Mouse (Mus musculus): ENCODE measurements around the gene Txnip.
"Not testable (repeated sequence)": the region's sequence is repeated elsewhere in the genome, so short reads cannot be mapped to it uniquely, and the experiment has no call there.

Txnip gene

DNA sequence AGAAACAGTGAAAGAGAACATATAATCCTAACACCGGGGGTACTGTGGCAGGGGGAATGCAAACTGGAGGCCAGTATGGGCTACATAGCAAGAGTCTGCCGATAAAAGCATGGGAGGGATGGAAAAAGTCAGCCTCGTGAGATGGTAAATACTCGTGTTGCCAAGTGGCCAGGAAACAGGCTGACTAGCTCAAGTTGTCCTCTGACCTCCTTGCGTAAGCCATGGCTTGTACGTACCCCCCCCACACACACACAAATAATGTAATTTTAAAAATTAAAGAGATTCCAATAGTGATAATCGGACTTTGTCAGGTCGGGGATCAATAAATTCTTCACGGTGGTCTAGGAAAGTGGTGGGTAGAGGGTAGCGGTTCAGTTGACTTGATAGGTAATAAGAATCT, 35.6 kb downstream of the Txnip start:
- no peak for DNase-seq (ENCODE audit: extremely low read depth, low read depth, low spot score)

DNA sequence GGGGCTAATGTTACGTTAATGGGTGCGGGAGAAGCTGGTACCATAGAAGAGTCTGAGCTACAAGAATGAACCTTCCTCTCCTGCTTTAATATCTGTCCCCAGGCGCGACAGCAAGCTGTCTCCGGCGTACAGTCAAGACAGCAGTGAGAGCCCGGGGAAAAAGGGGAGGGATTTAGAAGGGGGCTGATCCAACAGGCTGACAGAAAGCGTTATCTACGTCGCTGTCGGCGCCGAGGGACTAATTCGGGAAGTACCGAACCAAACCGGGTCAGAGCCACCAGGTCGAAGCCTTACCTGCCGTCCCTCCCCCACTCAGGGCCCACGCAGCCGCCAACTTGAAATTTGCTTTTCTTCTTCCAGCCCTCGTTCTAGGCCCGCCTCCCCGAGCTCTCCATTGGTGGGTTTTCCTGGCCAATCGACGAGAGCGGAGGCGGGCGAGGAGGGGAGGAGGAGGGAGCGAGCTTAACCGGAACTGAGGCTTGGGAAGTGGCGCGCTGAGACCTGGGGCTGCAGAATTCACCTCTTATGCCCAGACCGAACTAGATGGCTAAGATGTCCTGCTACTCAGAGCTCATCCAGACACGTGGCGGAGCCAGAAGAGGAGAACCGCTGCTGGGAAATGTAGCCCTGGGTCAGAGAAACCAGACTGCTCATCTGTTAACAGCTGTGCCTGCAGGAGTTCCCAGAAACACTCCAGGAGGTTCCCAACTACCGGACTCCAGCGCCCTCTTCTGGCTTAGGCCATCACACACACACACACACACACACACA, 36.2 kb downstream of the Txnip start, which contains the start of gene Polr3gl:
Polr3gl (minus strand) TSS at position 392 of the 771 bp plus-strand sequence.
- DNase-seq (ENCODE audit: extremely low read depth, low read depth, low spot score), result no peak

DNA sequence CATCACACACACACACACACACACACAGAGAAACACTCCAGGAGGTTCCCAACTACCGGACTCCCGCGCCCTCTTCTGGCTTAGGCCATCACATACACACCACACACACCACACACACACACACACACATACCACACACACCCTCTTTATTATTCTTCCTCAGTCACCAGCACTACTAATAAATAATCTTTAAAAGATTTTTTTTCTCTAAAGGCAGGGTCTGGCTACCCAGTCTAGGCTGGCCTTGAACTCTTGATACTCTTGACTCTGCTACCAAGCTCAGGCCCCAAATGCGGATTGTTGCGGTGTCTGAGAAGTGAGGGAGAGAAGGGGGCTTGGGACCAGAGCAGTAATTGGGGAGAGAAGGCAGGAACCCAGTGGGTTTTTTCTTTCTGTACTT, 37.1 kb downstream of the Txnip start:
- no peak for DNase-seq (ENCODE audit: extremely low read depth, low read depth, low spot score)

DNA sequence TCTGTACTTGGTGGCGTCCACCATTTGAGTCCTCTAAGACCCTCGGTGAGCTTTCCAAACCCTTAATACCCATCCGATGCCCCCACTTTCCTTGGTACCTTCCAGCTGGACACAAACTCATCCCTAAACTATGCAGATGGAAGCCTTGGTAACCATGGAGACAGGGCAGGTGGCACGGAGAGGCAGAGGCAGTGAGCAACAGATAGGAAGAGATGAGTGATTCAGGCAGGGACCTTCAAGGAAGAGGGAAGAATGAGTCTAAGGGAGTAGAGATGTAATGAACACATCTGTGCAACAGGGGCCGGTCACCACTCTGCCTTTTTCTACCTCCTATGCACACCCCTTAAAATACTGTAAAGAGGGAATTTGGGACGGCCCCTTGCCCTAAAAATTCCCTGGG, 37.9 kb downstream of the Txnip start:
- DNase-seq (ENCODE audit: extremely low read depth, low read depth, low spot score), result no peak

DNA sequence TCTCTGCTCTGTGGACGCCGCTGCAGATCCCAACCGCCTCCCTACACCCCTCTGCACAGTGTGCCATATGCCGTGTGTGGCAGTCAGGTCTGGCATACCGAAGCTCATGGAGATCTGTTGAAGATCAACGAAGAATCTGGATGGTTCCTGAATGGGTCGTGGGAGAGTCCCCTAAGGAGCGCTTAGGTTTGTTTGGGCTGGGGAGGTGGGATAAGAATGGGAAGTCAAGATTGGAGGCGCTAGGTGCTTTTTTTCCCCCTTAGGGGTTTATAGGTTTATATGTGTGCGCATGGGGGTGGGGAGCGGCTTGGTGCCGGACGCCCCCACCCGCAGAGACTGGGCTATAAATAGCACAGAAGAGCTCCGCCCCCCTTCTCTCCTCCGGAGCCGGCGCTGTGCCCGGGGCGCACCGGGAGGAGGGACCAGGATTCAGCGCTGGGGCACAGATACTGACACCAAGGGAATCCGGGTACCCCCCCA, 38.5 kb downstream of the Txnip start, which contains the start of gene Ankrd34a:
Ankrd34a (plus strand) TSS at position 409 of the 480 bp plus-strand sequence.
- DNase-seq (ENCODE audit: extremely low read depth, low read depth, low spot score), result no peak

DNA sequence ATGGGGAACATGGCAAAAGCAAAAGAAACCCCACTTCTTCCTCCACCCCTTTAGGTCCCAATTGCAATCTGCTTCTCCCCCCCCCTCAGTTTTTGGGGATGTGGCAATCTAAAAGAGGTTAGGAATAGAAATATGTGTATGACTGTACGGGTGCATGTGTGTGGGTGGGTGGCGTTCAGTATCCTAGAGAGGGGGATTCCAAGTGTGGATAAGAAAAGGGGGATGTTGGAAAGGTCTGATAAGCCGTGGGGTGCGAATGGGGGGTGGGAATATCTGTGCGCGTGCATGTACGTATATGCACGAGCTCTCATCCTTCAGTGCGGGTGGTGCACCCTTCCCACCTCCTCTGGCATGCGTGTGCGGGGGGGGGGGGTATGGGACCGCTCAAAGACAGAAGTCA, 39.1 kb downstream of the Txnip start:
- DNase-seq (ENCODE audit: extremely low read depth, low read depth, low spot score), result no peak

DNA sequence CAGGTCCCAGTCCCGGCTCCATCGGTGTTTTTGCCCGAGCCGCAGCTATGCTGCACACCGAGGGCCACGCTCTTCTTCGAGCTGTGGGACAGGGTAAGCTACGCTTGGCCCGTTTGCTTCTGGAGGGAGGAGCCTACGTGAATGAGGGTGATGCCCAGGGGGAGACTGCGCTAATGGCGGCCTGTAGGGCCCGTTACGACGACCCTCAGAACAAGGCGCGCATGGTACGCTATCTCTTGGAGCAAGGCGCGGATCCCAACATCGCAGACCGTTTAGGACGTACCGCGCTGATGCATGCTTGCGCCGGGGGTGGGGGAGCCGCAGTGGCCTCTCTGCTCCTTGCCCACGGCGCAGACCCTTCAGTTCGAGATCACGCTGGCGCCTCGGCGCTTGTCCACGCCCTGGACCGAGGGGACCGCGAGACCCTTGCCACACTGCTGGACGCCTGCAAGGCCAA, 39.7 kb downstream of the Txnip start:
- DNase-seq (ENCODE audit: extremely low read depth, low read depth, low spot score), result no peak

DNA sequence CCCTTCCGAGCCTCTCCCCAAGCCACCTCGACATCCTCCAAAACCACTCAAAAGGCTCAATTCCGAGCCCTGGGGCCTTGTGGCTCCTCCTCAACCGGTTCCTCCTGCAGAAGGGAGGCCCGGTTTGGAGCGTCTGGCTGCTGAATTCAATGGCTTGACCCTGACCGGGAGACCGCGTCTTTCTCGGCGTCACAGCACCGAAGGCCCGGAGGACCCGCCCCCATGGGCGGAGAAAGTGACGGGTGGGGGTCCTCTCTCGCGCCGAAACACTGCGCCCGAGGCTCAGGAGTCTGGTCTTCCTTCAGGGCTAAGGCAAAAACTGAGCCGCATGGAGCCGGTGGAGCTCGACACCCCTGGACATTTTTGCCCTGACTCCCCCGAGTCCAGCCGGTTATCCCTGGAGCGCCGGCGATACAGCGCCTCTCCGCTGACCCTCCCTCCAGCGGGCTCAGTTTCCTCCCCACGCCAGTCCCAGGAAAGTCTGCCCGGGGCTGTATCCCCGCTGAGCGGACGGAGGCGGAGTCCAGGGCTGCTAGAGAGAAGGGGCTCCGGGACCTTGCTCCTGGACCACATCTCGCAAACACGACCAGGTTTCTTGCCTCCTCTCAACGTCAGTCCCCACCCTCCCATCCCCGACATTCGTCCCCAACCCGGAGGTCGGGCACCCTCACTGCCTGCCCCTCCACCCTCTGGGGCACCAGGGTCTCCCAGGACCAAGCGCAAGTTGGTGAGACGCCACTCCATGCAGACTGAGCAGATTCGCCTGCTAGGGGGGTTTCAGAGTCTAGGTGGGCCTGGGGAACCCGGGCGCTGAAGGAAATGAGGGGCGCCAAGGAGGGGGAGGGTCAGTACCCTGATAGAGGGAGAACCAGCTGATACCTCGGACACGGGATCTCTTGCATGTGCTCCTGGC, 40.7 kb downstream of the Txnip start:
- no peak for DNase-seq (ENCODE audit: extremely low read depth, low read depth, low spot score)

DNA sequence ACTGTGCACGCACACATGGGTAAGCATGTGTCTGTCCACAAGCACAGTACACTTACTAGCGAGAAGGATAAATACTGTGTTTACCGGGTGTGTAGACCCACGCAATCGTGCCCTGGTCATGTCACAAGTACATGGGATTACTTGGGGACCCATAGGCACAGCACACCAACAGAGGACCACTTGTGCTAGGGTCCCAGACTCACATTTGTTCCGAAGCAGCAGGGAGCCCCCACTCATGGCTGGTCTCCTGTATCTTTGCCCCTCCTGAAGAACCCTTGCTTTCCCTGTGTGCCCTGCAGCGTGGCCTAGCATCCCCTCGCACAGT, 41.3 kb downstream of the Txnip start:
- DNase-seq (ENCODE audit: extremely low read depth, low read depth, low spot score), result no peak

DNA sequence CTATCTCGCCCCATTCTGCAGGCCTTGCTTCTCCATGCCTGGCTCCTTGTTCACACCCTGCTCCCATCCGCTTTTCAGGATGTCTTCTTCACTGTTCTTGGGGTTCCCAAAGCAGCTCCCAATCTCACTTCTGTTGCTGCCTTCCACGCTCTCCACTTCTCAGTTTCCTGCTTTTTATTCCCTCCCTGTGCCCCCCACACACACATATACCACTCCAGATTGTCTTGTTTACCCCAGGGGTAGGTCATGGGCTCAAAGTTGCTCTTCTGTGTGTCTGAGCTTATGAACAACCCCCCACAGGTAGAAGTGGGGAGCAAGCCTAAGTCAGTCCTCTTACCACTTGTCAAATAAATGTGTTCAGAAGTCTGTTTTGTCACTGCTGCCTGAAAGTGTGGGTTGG, 41.7 kb downstream of the Txnip start:
- no peak for DNase-seq (ENCODE audit: extremely low read depth, low read depth, low spot score)

DNA sequence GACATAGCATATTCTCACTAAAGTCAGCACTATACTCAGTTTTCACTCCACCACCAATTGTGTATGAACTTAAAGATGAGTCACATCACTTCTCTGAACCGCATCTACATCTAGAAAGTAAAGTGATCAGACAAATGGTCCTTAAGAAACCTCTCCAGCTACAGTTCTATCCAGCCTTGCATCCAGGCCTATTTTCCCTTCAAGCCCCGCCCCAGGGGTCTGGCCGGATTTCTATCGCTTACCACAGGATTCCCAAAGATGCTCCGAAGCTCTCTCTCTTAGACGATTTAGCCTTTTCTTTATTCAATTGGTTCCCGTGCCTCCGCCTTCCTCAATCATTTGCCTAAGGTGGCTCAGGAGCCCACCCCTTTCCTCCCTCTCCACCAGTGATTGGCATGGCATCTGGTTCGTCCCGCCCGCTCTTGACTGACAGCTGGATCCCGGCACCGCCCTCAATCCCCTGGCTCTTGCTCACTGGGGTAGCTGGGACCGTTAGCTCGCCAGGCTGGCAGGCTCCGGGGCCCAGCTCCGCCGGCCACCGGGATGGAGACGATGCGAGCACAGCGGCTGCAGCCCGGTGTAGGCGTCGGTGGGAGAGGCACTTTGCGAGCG, 43.0 kb downstream of the Txnip start, which contains the start of gene Lix1l:
Lix1l (plus strand) TSS at position 511 of the 612 bp plus-strand sequence.
- DNase-seq (ENCODE audit: extremely low read depth, low read depth, low spot score), result no peak

DNA sequence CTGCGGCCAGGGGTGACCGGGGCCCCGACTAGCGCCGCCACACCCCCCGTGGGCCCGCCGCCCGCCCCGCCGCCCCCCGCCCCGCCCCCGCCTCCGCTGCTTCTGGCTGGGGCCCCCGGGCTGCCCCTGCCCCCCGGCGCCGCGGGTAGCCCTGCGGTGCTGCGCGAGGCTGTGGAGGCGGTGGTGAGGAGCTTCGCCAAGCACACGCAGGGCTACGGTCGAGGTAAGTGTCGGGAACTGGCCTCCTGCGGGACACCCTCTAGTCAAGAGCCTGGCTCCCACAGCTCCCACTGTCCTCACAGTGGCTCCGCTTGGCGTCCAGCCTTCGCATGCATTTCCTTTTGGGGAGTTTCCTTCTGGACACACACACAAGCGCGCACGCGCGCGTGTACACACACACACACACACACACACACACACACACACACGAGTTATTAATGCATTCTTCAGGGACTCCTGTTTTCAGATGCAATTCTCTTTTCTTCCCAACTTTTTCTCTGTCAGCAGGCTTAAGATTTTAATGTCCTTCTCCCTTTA, 43.6 kb downstream of the Txnip start:
- DNase-seq (ENCODE audit: extremely low read depth, low read depth, low spot score), result no peak

DNA sequence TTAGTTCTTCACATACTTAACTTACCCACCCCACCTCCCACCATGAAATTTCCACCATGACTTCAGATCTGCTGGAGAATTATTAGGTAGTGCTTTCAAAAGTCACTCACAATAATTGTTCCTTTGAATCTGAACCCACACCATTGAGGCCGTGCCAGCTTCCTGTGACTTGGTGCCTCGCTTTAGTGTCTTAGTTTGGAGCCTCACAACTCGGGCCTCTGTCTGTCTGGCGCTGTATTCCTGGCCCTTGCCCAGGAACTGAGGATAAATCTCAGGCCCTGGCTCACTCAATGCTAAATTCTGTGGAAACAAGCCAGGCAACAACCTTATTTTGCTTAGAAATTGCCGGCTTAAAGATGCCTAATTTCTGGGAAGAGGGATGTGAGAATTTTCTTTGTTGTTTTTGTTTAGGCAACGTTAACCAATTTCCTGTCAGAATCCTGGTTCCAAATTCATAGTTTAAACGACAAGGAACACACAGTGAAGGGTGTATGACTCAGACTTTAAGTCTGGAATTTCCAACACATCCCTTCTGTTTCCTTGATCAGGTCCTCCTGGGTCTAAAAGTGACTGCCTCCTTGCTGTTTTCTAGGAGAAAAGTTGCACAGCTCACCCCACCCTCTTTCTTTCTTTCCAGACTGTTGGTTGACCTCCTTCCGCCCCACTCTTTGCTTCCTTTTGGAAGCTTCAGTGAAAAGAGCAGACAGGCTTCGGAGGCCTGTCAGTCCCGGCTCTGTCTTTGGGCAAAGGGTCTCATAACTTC, 44.4 kb downstream of the Txnip start:
- no peak for DNase-seq (ENCODE audit: extremely low read depth, low read depth, low spot score)

DNA sequence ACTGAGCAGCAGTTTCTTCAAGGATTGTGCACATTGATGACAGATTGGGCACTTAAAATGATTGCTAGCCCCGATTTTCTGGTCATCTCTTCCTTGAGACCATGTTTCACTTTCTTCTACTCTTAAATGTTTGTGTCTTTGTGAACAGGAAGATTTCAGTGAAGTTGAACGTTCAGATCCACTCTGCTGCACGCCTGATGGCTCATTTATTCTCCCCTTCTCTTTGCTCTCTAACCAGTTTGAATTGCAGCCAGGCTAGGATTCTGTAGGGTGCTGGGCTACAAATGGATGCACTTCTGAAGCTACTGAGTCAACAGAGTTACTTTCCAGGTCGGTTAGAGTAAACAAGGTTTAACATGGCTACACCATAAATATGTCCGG, 44.9 kb downstream of the Txnip start:
- DNase-seq (ENCODE audit: extremely low read depth, low read depth, low spot score), result no peak

DNA sequence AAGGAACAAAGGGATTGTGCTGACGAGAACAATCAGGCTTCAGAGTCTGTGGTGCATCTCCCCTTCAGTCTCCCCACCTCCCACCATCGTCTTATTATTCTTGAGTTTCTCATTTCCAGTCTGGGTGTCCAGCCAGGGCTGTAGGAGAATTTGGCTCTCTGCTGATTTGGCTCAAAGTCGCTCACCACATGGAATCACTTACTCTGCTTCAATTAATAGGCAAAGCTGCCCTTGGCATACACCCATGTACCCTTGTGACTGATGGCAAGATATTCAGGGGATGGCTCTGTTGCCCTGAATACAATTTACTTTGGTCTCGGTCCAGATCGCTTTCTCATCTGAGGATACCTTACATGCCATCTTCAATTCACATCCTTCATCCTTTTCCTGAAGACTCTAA, 45.6 kb downstream of the Txnip start:
- no peak for DNase-seq (ENCODE audit: extremely low read depth, low read depth, low spot score)

DNA sequence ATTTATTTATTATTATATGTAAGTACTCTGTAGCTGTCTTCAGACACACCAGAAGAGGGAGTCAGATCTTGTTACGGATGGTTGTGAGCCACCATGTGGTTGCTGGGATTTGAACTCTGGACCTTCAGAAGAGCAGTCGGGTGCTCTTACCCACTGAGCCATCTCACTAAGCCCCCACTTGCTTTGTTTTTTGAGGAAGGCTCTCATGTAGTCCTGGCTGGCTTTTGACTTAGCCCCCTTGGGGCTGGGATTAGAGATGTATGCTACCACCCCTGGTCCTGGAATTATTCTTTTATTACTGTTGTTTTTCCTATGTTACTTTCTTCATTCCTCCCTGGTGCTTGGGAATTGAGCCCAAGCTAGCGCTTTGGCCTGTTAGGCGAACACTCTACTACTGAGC, 48.2 kb downstream of the Txnip start:
- not testable (repeated sequence) for DNase-seq (ENCODE audit: extremely low read depth, low read depth, low spot score)

DNA sequence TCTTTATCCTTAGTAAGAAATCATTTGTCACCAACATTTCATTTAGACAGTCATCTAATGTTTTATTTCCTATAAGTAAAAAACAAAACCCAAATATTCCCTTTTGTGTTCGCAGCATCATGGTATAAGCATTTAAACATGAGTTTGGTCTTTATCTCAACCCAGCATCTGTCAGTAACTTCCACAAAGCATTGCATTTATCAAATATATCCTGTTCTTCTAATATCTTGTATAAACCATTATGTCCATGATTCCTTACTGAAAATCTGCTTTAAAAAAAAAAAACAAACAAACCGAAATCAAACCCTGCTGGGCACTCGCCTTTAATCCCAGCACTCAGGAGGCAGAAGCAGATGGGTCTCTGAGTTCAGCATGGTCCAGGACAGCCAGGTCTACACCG, 48.9 kb downstream of the Txnip start:
- DNase-seq (ENCODE audit: extremely low read depth, low read depth, low spot score), result no peak
